Mouse (Mus musculus) erythroblast, embryonic 14.5 days (primary cell): ENCODE measurements around the gene Syt17.

Experiments used
- GATA1 ChIP-seq: IDR thresholded peaks from 2 replicates; pipeline ENCODE4 v1.6.1; 2012; ENCODE audit warnings: low read length, inconsistent platforms, mixed read lengths
- TAL1 ChIP-seq: IDR thresholded peaks from 3 replicates; pipeline ENCODE4 v1.6.1; 2012; ENCODE audit warnings: low read length, inconsistent platforms, mixed read lengths

- TF ChIP-seq GATA1 (no peak), TAL1 (no peak)
These were observed 5.7 kb upstream of the Syt17 start for GRCm38 (mm10) chr7:118453722-118454121.
